Mouse (Mus musculus) lung, postnatal 36 days (tissue): Measurements from ENCODE around the gene Slc39a10.

Source experiments
- DNase-seq: peaks from one replicate; pipeline ENCODE4 v3.0.0; 2022; ENCODE audit warnings: mixed read lengths

The Slc39a10 gene

GRCm38 (mm10) chr1:46892752-46893151, at the start of gene Slc39a10:
Gene Slc39a10 (minus strand): TSS chr1:46892852.
- no peak for DNase-seq

- DNase-seq: no peak
Measured at GRCm38 (mm10) chr1:46939295-46939694, 46.6 kb upstream of the Slc39a10 start.

- DNase-seq: no peak
Measured at GRCm38 (mm10) chr1:46937641-46938040, 45.0 kb upstream of the Slc39a10 start.

- no peak for DNase-seq
Measured at GRCm38 (mm10) chr1:46927104-46927503, 34.5 kb upstream of the Slc39a10 start.

GRCm38 (mm10) chr1:46926239-46926638, 33.6 kb upstream of the Slc39a10 start:
- DNase-seq: no peak

GRCm38 (mm10) chr1:46924992-46925391, 32.3 kb upstream of the Slc39a10 start:
- no peak for DNase-seq

- no peak for DNase-seq
Measured at GRCm38 (mm10) chr1:46922904-46923303, 30.3 kb upstream of the Slc39a10 start.

- DNase-seq: peak; percentile 36
Measured at GRCm38 (mm10) chr1:46921630-46922029, 29.0 kb upstream of the Slc39a10 start.

- no peak for DNase-seq
Measured at GRCm38 (mm10) chr1:46916237-46916636, 23.6 kb upstream of the Slc39a10 start.

- no peak for DNase-seq
Measured at GRCm38 (mm10) chr1:46914349-46914748, 21.7 kb upstream of the Slc39a10 start.

- no peak for DNase-seq
Measured at GRCm38 (mm10) chr1:46912506-46913156, 20.0 kb upstream of the Slc39a10 start.

GRCm38 (mm10) chr1:46910154-46910553, 17.5 kb upstream of the Slc39a10 start:
- no peak for DNase-seq

- no peak for DNase-seq
Measured at GRCm38 (mm10) chr1:46905706-46906105, 13.1 kb upstream of the Slc39a10 start.

- no peak for DNase-seq
Measured at GRCm38 (mm10) chr1:46902102-46902683, 9.5 kb upstream of the Slc39a10 start.

GRCm38 (mm10) chr1:46894281-46894842, 1.7 kb upstream of the Slc39a10 start:
- DNase-seq: peak; percentile 37

- no peak for DNase-seq
Measured at GRCm38 (mm10) chr1:46888726-46889125, 3.9 kb downstream of the Slc39a10 start.

- no peak for DNase-seq
Measured at GRCm38 (mm10) chr1:46888324-46888723, 4.3 kb downstream of the Slc39a10 start.

- DNase-seq: peak; percentile 24
Measured at GRCm38 (mm10) chr1:46887908-46888307, 4.7 kb downstream of the Slc39a10 start.

- no peak for DNase-seq
Measured at GRCm38 (mm10) chr1:46886091-46886490, 6.6 kb downstream of the Slc39a10 start.

- no peak for DNase-seq
Measured at GRCm38 (mm10) chr1:46885231-46885630, 7.4 kb downstream of the Slc39a10 start.

GRCm38 (mm10) chr1:46879951-46880350, 12.7 kb downstream of the Slc39a10 start:
- no peak for DNase-seq

GRCm38 (mm10) chr1:46873770-46874169, 18.9 kb downstream of the Slc39a10 start:
- DNase-seq: no peak

- DNase-seq: no peak
Measured at GRCm38 (mm10) chr1:46869788-46870187, 22.9 kb downstream of the Slc39a10 start.

GRCm38 (mm10) chr1:46864175-46864885, 28.3 kb downstream of the Slc39a10 start:
- no peak for DNase-seq
